Mouse (Mus musculus): ENCODE data around the gene Klhl40. TPM values are rescaled to one million over a fixed set of nuclear protein-coding genes. Genes with fewer than 3 reads are reported as not detected.

Klhl40 gene
- polyA plus RNA-seq, 1 experiment = not detected

DNA sequence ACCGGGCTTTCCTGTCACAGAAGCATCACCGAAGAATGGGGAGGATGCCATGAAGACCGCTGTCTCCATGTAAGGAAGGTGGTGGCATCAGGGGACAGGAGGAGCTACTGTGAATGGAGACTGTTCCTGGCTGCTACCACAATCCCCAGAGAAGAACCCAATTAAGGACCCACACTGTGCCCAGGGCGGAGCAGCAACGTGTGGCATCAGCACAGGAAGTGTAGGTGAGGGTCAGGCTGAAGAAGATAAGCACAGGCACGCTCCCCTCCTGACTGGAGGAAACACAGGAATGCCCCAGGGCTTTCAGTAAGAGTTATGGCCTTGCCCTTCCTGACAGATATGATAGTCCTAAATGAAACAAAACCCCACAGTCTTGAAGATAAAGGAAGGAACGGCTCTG, 25.3 kb downstream of the Klhl40 start:
- H3K36me3 ChIP-seq (ENCODE audit: control insufficient read depth, insufficient read depth, low read length, poor library complexity, severe bottlenecking) = no peaks in the 10 kb centered on the region
- H3K9me3 ChIP-seq (replicated peaks; ENCODE audit: control insufficient read depth, insufficient read depth, low read length, poor library complexity, severe bottlenecking) = no peaks in the 10 kb centered on the region
- H3K4me1 ChIP-seq (ENCODE audit: control insufficient read depth, insufficient read depth, low read length) = no peaks in the 10 kb centered on the region
- no peak overlapping the region for H3K4me3 ChIP-seq (ENCODE audit: low read depth, low read length)
- no peak overlapping the region for H3K9ac ChIP-seq (ENCODE audit: low read depth, poor library complexity, severe bottlenecking)
- H3K27me3 ChIP-seq (ENCODE audit: control insufficient read depth, insufficient read depth, low read length, poor library complexity, severe bottlenecking) = no peaks in the 10 kb centered on the region
- H3K27ac ChIP-seq (ENCODE audit: insufficient read depth, low read length) = no peak overlapping the region
- TF ChIP-seq CTCF (IDR thresholded peaks at IDR 0.05; ENCODE audit: low read depth, low read length) (no peak), EP300 (IDR thresholded peaks at IDR 0.05; ENCODE audit: insufficient read depth, low read depth, low read length) (no peak), POLR2A (IDR thresholded peaks at IDR 0.05; ENCODE audit: insufficient read depth, low read length) (no peak)

DNA sequence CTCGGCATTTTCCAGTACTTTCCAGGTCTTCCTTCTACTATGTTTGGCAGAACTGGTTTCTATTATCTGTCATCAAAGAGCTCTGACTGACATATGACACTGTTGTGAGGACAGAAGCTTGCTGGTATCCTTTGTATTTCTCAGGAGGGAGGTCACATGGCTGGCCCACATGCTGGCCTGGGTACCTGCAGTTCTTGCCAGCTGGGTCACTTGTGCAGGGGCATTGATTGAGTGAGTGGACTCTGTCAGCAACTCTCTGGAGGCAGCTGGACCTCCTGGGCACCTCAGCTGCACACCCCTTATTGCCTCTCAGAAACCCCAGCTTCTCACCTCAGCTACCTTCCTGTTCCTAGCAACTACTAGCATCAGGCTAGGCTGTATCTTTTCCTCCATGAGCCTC, 30.1 kb downstream of the Klhl40 start:
- Histone ChIP-seq H3K4me1 (ENCODE audit: control insufficient read depth, insufficient read depth, low read length) (no peaks in the 10 kb centered on the region), H3K27ac (ENCODE audit: insufficient read depth, low read length) (no peak overlapping the region), H3K27me3 (ENCODE audit: control insufficient read depth, insufficient read depth, low read length, poor library complexity, severe bottlenecking) (no peaks in the 10 kb centered on the region), H3K9me3 (replicated peaks; ENCODE audit: control insufficient read depth, insufficient read depth, low read length, poor library complexity, severe bottlenecking) (no peaks in the 10 kb centered on the region), H3K9ac (ENCODE audit: low read depth, poor library complexity, severe bottlenecking) (no peak overlapping the region), H3K36me3 (ENCODE audit: control insufficient read depth, insufficient read depth, low read length, poor library complexity, severe bottlenecking) (no peaks in the 10 kb centered on the region), H3K4me3 (ENCODE audit: low read depth, low read length) (no peak overlapping the region)
- no peak for TF ChIP-seq EP300 (IDR thresholded peaks at IDR 0.05; ENCODE audit: insufficient read depth, low read depth, low read length)
- TF ChIP-seq POLR2A (IDR thresholded peaks at IDR 0.05; ENCODE audit: insufficient read depth, low read length) = no peak
- no peak for TF ChIP-seq CTCF (IDR thresholded peaks at IDR 0.05; ENCODE audit: low read depth, low read length)

DNA sequence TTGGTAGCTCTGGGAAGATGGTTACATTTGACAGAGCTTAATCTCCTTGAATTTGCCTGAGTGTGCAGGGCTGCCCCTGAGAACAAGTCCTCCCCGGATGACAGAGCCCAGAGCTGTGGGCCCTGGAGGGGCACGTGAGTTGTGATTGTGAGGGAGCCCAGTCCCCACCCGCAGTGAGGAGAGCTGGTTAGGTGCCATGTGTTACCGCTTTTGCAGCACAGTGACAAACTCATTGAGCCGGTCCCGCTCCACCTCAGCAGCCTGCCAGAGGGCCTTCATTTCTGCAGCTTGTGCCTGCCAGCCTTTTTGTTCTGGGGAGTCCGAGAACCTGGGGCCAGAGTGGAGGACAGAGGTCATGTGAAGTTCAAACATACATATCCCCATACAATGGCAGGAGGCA, 30.5 kb downstream of the Klhl40 start:
- no peak for TF ChIP-seq POLR2A (IDR thresholded peaks at IDR 0.05; ENCODE audit: insufficient read depth, low read length)
- TF ChIP-seq EP300 (IDR thresholded peaks at IDR 0.05; ENCODE audit: insufficient read depth, low read depth, low read length) = no peak
- TF ChIP-seq CTCF (IDR thresholded peaks at IDR 0.05; ENCODE audit: low read depth, low read length) = no peak
- no peaks in the 10 kb centered on the region for H3K4me1 ChIP-seq (ENCODE audit: control insufficient read depth, insufficient read depth, low read length)
- no peaks in the 10 kb centered on the region for H3K9me3 ChIP-seq (replicated peaks; ENCODE audit: control insufficient read depth, insufficient read depth, low read length, poor library complexity, severe bottlenecking)
- H3K36me3 ChIP-seq (ENCODE audit: control insufficient read depth, insufficient read depth, low read length, poor library complexity, severe bottlenecking) = no peaks in the 10 kb centered on the region
- H3K9ac ChIP-seq (ENCODE audit: low read depth, poor library complexity, severe bottlenecking) = no peak overlapping the region
- no peak overlapping the region for H3K4me3 ChIP-seq (ENCODE audit: low read depth, low read length)
- H3K27me3 ChIP-seq (ENCODE audit: control insufficient read depth, insufficient read depth, low read length, poor library complexity, severe bottlenecking) = no peaks in the 10 kb centered on the region
- H3K27ac ChIP-seq (ENCODE audit: insufficient read depth, low read length) = no peak overlapping the region

DNA sequence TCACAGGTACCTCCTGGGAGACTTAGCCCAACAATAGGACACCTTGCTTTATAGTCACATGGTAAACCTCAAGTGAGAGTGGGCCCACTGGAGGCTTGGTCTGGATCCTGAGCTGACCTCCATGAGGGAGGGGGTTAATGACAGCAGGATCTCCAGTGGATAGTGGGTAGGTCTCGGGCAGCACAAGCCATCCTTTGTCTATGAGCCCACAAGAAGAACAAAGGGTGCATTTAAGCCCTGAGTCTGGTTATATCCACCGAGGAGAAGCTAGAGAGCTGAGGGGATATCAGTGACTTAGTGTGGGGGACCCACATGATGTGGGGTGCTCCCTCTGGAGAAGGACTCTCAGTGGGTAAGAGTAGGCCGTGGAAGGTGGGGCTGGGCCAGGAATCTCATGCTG, 31.1 kb downstream of the Klhl40 start:
- Histone ChIP-seq H3K4me3 (ENCODE audit: low read depth, low read length) (no peak overlapping the region), H3K27me3 (ENCODE audit: control insufficient read depth, insufficient read depth, low read length, poor library complexity, severe bottlenecking) (no peaks in the 10 kb centered on the region), H3K9ac (ENCODE audit: low read depth, poor library complexity, severe bottlenecking) (no peak overlapping the region), H3K4me1 (ENCODE audit: control insufficient read depth, insufficient read depth, low read length) (no peaks in the 10 kb centered on the region), H3K27ac (ENCODE audit: insufficient read depth, low read length) (no peak overlapping the region), H3K36me3 (ENCODE audit: control insufficient read depth, insufficient read depth, low read length, poor library complexity, severe bottlenecking) (no peaks in the 10 kb centered on the region), H3K9me3 (replicated peaks; ENCODE audit: control insufficient read depth, insufficient read depth, low read length, poor library complexity, severe bottlenecking) (no peaks in the 10 kb centered on the region)
- TF ChIP-seq EP300 (IDR thresholded peaks at IDR 0.05; ENCODE audit: insufficient read depth, low read depth, low read length) (no peak), POLR2A (IDR thresholded peaks at IDR 0.05; ENCODE audit: insufficient read depth, low read length) (no peak), CTCF (IDR thresholded peaks at IDR 0.05; ENCODE audit: low read depth, low read length) (no peak)

DNA sequence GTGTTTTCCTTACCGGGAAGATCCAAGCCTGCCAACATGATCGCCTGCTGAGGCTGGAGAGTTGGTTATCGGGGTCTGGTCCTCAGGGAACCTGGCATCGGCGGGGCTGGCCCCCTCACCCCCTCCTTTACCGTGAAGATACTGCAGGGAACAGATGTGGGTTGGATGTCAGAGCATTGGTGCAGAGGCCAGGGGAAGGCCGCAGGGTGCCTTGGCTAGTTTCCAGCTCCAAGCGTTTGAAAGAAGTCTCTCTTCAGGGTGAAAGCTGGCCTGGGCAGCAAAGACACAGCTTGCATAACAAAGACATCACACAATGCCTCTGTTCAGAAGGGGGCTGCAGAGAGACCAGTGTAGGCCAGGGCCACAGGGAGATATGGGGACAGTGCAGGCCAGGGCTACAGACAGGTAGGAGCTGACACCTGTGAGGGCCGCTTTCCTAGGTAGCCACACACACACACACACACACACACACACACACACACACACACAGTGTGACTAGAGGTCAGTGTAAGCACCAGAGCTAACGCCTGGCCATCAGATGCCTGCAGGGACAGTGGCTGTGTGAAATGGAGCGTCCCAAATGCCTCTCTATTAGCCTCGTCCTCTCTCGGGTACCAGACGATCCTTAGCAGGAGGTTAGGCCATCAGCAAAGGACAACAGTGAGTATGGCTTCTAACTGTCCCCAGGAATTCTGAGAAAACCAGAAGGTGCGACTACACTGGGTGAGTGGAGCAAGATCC, 32.8 kb downstream of the Klhl40 start:
- Histone ChIP-seq H3K27me3 (ENCODE audit: control insufficient read depth, insufficient read depth, low read length, poor library complexity, severe bottlenecking) (no peaks in the 10 kb centered on the region), H3K9me3 (replicated peaks; ENCODE audit: control insufficient read depth, insufficient read depth, low read length, poor library complexity, severe bottlenecking) (no peaks in the 10 kb centered on the region), H3K36me3 (ENCODE audit: control insufficient read depth, insufficient read depth, low read length, poor library complexity, severe bottlenecking) (no peaks in the 10 kb centered on the region), H3K4me1 (ENCODE audit: control insufficient read depth, insufficient read depth, low read length) (no peaks in the 10 kb centered on the region), H3K9ac (ENCODE audit: low read depth, poor library complexity, severe bottlenecking) (no peak overlapping the region), H3K27ac (ENCODE audit: insufficient read depth, low read length) (no peak overlapping the region), H3K4me3 (ENCODE audit: low read depth, low read length) (no peak overlapping the region)
- TF ChIP-seq EP300 (IDR thresholded peaks at IDR 0.05; ENCODE audit: insufficient read depth, low read depth, low read length) = no peak
- no peak for TF ChIP-seq CTCF (IDR thresholded peaks at IDR 0.05; ENCODE audit: low read depth, low read length)
- no peak for TF ChIP-seq POLR2A (IDR thresholded peaks at IDR 0.05; ENCODE audit: insufficient read depth, low read length)

DNA sequence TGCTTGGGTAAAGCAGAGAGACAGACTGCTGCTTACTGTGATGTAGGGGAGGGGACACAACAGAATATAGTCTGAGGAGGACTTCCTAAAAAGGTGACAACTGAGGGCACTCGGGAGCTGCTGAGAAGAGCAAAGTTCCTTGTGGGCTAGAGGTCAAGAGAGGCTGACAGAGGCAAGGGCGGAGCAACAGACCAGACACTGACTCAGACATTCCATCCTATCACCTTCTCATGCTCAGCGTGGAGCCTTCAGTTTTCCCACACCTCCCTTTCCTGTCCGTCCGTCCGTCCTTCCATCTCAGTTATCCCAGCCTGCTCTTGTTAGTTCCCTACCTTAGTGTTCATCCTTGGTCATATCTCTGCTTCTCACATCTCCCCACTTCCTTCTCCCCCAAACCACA, 37.8 kb downstream of the Klhl40 start:
- Histone ChIP-seq H3K27ac (ENCODE audit: insufficient read depth, low read length) (no peak overlapping the region), H3K9me3 (replicated peaks; ENCODE audit: control insufficient read depth, insufficient read depth, low read length, poor library complexity, severe bottlenecking) (no peaks in the 10 kb centered on the region), H3K27me3 (ENCODE audit: control insufficient read depth, insufficient read depth, low read length, poor library complexity, severe bottlenecking) (no peaks in the 10 kb centered on the region), H3K36me3 (ENCODE audit: control insufficient read depth, insufficient read depth, low read length, poor library complexity, severe bottlenecking) (no peaks in the 10 kb centered on the region), H3K9ac (ENCODE audit: low read depth, poor library complexity, severe bottlenecking) (no peak overlapping the region), H3K4me3 (ENCODE audit: low read depth, low read length) (no peak overlapping the region), H3K4me1 (ENCODE audit: control insufficient read depth, insufficient read depth, low read length) (no peaks in the 10 kb centered on the region)
- TF ChIP-seq CTCF (IDR thresholded peaks at IDR 0.05; ENCODE audit: low read depth, low read length) (no peak), POLR2A (IDR thresholded peaks at IDR 0.05; ENCODE audit: insufficient read depth, low read length) (no peak)

All from ES-Bruce4 (cell line).